Mouse (Mus musculus): ENCODE data around the gene Misp. TPM values are rescaled to one million over a fixed set of nuclear protein-coding genes. Genes with fewer than 3 reads are reported as not detected.

Gene Misp
- total RNA-seq, 2 experiments from 2014 or later, result 0.14 to 0.45 TPM

DNA sequence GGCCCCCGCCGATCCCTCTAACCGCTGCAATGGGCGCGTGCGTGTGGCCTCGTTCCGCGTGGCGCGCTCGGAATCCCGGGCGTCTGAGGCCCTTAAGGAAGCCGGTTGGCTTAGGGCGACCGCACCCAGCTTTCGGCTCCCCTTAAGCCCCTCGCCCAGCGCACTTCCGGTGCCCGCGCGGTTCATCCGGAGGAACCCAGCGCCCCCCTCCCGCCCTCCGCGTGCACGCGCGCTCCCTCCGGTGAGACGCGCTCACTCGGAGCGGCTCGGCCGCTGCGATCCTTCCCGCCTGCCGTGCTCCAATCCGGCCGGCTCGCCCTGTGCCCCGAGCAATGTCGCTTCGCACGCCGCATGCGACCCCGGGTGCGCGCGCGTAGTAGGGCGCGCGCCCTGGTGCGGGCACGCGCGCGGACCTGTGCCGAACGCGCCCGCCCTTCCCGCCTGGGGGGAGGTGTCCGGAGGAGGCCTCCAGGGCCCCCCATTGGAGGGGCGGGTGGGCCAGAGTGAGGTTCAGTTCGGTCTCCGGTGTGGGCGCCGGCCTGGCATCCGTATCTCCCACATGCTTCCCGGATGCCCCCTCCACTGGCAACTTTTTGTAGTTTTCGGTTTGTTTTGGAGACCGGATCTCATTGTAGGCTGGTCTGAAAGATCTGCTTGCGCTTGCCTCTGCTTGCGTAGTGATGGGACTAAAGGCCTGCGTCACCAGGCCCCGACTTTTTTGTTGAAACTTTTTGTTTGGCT is 34.2 kb downstream of the Misp start:
- DNase-seq, result peak; percentile 77

DNA sequence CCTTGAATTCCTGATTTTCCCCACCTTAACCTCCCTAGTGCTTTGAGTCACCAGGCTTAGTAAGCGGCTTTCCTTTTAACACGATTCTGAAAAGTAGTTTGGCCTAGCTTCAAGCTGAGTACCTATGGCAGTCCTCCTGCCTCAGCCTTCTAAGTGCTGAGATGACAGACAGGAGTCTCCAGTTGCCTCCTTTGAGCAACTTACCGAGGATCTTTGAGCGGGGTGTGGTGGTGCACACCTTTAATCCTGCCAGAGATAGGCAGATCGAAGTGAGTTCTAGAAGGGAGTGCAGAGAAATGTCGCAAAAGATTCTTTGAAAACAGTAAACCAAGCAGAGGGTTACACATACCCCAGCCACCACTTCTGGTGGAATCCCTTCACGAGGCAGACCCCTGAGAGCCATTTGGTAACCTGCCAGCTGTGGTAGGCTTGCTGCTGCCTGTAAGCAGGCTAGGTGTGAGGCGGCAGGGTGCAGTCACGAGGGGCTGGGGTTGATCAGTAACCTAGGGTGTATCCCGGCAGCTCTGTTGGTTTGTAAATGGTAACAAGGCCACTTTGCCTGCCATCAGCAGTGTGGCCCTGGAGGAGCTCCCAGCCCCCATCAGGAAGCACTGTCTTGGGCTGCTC is 34.9 kb downstream of the Misp start:
- DNase-seq, result peak; percentile 59

DNA sequence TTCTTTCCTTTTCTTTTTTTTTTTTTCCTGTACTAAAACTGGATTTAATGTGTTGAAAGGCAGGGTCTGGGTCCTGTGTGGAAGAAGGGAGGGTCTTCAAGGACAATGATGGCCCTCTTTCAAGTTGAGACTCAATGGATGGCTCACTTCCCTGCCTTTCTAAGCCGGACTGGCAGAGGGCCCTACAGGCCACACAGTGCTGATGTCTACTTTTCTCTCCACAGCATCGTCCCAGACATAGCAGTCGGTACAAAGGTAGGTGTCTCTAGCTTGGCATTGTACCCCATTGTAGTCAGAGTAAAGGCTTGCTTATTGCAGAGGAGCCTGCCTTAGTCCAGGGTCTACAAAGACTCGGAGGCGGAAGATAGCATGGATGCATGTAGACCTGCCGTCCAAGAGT is 35.5 kb downstream of the Misp start:
- no peak for DNase-seq

DNA sequence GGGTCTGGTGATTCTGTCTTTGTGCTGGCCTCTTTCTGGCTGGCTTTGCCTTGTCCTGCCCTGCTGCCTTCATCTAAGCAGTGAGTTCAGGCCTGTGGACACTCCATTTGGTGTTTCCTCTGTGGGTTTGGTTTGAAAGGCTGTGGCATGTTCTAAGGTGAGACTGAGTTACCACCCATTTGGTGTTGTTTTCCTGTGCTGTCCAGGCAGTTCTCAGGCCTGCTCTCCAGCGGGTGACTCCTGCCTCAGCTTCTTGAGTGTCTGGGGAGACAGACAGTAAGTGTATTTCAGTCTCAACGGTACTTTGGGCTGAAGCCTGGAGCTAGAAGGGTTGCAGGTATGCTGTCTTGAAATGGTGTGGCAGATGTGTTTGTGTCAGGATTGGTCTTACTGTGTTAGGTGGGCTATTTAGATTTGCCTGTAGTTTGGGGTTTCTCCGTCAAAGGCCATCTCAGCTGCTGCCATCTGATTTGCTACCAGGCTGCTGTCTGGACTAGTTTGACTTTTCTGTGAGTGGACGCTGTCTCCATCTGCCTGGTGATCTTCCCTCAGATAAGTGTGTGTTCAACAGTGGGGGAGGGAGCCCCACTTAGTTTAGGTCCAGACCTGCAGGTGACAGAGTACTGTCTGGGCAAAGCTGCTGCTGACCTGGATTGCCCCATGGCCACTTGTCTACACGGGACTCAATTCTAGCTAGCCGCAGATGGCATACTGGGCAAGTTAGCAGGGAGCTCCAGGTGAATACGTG is 36.1 kb downstream of the Misp start:
- DNase-seq, result no peak

DNA sequence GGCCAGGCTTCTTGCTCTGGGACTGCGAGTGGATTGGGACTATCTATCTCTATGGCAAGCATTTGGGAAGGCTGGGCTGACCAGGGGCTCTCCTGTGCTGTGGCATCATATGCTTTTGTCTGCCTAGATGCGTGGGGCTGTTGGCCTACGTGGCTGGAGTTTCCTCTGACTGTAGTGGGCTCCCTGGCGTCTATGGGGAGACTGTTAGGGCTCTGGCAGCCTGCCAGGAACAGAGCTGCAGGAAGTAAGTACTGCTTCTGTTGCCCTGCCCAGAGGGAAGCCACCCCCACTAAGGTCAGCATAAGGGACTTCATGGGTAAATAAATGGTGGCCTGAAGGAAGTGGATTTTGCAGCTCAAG is 36.6 kb downstream of the Misp start:
- DNase-seq, result peak; percentile 82

DNA sequence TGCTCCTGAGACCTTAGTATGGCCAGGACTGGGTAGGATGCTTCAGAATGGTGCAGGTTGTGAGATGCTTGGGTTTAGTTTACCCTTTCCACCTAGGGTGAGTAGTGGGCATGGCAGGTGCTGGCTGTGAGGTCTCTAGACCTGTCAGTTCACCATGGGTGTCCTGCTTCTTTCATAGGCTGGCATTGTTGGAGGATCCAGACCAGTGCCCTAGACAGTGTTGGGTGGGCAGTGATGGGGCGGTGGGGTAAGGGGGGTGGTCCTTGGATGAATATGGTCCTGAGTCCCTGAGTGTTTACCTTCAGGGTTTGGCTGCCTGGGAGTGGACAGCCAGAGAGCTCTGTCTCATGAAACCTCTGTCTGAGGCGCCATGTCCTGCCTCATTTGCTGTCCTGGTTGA is 37.1 kb downstream of the Misp start:
- DNase-seq, result no peak

DNA sequence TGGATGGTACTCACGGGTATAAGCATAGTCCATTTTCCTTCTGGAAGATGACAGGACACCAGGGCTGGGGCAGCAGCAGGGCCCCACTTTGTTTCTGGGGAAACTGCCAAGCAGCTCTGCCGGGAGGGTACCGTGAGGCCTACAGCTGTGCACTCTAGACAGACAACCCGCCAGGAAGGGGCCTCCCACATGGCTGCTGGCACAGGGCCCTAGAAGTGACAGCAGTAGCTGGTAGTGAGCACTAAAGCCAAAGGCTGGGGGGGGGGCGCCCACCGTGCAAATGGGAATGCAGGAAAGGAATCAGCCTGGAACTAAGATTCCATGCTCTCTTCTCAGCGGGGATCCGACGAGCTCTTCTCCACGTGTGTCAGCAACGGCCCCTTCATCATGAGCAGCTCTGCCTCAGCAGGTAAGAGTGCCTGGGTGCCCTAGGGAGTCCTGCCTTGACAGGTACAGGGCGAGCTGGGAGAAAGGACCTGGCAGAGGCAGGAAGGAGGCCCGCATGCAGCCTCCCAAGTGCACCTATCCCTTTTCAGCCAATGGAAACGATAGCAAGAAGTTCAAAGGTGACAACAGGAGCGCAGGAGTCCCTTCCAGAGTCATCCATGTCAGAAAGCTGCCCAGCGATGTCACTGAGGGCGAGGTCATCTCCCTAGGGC is 37.8 kb downstream of the Misp start:
- peak; percentile 90 for DNase-seq

DNA sequence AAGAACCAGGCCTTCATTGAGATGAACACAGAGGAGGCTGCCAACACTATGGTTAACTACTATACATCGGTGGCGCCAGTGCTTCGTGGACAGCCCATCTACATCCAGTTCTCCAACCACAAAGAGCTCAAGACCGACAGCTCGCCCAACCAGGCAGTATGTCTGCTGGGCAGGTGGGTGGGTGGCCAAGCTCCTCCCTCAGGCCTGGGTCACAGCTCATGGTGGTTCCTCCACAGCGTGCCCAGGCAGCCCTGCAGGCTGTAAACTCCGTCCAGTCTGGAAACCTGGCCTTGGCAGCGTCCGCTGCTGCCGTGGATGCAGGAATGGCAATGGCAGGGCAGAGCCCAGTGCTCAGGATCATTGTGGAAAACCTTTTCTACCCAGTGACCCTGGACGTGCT is 38.3 kb downstream of the Misp start:
- DNase-seq, result peak; percentile 50

DNA sequence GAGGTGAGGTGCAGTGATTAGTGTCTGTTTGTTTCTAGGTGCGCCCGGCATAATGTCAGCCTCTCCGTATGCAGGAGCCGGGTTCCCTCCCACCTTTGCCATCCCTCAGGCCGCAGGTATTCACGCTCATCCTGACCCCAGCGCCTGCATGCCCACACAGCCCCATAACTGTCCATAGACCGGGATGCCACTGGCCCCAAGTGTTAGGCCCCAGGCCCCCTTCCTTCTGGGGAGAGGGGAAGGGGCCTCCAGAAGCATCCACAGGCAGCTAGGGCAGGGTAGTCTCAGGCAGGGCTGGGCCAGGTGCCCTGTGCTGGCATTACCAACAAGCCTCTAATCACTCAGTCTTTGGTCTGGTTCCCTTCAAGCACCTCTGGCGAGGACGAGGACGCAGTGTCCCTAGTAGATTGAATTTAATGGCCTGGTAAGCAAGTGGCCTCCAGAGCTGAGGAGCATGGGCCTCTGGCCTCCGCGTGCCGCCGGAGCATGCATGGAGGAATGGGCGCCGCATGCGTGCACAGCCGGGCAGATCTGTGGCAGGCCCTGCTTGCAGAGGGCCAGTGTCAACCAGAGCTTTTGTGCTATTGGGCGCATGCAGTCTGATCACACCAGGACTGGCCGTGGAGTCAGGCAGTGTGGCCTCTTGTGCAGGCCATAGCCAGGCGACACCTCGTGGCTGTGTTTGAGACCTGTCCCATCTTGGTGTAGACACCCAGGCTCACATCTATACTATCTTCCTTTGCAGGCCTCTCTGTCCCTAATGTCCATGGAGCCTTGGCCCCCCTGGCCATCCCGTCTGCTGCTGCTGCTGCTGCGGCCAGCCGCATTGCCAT is 39.5 kb downstream of the Misp start:
- DNase-seq, result no peak

DNA sequence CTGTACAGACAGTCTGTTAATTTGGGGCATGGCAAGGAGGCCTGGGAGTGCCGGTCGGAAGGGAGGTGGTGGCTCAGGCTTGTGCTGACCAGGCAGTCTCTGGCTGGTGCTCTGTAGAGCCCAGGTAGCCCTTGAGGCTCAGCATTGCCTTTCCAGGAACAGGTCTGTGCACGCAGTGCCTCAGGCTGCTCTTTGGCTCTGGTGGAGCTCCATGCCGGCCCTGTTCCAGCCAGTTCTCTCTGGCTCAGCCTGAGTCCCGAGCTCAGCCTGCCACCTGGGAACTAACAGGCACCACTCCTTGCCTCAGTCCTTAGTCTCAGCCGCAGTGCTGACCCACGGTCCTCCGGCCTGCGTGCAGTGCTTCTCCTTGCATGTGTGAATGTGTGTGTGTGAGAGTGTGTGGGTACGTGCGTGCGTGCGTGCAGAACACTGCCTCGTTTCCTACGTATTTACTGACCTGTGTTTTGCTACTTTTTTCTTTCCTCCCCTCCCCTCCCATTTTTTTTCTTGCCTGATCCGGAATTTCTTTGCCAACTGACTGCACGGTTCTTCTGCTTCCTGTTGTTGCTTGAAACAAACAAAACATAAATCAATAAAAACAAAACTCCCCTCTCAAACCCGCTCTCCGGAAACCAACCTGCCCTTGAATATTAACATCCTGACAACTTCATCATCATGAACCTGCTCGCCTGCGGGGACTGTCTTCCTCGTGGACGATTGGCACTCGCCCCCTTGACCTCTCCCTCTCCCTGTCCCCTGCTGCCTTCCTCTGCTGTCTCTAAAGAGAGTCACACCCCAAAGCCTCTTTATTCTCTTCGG is 40.6 kb downstream of the Misp start:
- DNase-seq, result no peak

DNA sequence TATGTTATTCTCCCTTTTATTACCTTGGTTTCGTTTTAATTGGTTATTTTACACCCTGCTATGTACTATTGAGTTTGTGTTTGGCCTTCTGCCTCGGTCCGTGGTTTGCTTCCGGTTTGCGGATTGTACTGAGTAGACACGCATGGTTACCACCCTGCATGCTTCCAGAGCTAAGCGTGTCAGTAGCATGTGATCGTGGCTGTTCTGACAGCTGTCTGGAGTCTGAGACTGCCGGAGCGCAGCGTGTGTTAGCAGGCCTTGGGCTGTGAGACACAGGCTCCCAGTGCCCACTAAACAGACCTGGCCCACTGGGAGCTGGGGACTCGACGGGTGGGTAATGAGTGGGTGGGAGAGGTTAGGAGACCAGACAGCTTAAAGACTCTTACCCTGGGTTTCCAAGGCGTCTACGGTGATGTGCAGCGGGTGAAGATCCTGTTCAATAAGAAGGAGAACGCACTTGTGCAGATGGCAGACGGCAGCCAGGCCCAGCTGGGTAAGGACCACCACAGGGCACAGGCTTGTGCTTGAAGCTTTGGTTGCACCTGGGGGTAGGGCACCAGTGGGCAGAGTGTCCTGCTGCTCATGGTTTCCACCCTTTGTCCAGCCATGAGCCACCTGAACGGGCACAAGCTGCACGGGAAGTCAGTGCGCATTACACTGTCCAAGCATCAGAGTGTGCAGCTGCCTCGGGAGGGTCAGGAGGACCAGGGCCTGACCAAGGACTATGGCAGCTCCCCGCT is 41.4 kb downstream of the Misp start:
- no peak for DNase-seq

DNA sequence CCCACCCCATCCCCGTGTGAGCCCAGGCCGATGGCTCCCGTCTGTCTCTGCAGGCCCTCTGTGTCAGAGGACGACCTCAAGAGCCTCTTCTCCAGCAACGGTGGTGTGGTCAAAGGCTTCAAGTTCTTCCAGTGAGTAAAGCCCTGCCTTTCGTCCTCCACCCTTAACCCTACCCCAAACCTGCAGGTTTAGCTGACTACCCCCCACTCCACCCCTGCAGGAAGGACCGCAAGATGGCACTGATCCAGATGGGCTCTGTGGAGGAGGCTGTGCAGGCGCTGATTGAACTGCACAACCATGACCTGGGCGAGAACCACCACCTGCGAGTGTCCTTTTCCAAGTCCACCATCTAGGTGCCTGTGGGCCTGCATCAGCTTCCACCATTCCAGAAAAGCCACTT is 42.1 kb downstream of the Misp start:
- no peak for DNase-seq

DNA sequence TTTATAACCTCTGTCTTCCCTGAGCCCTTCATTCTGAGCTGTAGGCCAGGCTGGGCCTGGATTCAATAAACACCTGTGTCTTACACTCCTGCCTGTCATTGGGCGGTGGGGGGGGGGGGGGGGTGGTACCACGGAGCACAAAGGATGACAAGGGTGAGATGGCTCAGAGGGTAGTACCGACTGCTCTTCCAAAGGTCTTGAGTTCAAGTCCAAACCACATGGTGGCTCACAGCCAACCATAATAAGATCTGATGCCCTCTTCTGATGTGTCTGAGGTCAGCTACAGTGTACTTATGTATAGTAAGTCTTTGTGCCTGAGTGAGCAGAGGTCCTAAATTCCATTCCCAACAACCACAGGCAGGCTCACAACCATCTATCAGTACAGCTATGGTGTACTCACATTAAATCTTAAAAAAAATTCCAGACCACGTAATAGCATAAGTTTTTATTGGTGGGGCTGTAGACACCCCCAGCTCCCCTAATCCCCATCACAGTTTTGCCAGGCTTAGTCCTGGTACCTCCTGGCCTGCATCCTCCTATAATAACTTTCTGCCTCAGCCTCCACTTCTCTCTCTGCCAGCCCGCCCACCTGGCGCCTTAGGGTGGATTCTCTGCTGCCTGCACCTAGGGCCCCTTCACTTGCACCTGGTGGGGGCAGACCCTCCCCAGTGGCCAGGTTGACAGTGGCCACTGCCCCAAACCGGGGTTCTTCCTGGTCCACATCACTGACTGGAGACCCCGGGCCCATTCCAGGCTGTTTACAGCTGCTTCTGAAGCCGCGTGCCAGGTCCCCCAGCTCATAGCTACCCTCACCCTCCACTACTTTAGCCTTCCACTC is 43.8 kb downstream of the Misp start:
- DNase-seq, result no peak

DNA sequence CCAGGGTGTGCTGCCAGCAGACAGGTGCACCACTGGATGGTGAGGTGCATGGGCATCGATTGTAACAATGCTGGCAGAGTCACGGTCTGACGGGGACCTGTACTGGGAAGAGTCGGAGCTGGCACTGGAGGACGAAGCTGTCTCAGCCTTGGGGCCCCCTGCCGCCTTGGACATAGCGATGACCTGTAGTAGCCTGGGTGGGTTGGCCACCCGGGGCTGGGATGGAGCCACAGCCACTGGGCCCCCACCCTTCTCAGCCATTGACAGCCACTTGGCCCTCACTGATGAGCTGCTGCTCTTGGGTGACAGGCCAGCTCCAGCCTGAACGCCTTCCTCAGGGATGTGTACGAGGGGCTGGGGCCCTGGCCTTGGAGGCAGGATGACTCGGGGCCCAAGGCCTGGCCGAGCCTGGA is 44.4 kb downstream of the Misp start:
- DNase-seq, result no peak

DNA sequence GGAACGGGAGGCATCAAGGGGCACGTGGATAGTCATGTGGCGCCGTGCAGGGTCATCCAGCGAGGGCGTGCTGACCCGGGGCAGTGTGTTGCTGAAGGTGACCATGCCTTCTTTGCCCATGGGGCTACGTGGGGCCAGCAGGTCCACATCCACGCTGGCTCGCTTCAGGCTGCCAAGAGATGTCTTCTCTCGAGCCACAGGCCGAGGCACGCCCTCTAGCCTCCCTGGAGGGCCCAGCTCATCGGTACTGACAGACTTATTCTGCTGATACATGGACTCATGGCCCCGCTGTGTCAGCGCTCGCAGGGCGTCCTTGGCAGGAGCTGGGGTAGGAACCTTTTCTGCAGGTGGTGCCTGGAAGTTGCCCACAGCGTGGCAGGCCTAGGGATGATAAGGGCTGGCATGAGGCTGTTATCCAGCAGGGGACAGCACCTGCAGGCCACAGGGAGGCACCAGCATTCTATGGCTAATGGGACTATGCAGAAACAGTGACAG is 45.1 kb downstream of the Misp start:
- DNase-seq, result peak; percentile 46

DNA sequence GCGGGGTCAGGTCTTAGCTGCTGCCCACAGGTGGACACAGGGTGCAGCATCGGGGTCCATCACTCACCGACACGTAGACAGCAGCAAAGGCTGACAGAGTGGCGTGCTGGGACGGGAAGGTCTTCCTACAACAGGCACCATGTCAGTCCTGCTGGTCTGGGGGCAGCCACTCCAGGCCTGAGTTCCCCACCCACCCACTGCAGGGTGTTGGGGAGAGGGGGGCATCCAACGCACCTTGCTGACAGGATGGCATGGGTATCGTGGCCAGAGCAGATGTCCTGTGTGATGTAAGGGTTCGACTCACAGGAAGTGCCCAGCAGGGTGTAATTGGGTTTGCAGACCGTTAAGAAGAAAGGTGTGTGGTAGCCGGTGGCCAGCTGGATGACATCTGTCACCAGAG is 45.8 kb downstream of the Misp start:
- DNase-seq, result no peak

DNA sequence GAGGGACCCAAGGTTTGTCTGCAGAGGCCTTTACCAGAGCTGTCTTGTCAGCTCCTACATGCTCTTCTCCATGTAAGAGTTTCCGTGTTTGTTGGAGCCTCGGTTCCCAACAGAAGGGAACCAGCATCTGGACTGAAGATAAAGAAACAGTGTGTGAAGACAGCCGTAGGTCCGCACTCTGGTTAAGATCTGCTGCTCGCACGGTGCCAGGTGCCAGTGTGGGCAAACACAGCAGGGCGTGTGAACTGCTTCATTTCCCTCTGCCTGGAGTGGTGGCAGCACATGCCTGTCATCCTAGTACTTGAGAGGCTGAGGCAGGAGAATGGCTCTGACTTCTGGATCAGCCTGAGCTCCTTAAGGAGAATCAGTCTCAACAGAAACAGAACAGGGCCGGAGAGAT is 51.1 kb downstream of the Misp start:
- DNase-seq, result no peak

DNA sequence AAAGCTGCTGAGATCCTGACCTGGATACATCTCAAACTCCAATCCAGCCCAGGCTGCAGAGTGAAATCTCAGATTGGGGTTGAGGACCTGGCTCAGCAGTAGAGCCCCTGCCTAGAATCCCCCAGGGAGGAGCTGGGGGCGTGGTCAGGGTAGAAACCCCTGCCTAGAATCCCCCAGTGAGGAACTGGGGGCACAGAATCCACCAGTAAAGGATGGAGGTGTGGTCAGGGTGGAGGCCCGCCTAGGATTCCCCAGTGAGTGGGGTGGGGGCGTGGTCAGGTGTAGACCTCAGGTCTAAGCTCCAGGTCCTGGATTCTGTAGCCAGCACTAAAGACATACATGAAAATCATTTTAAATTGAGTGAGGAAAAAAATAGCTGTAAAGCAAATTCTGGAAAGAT is 52.1 kb downstream of the Misp start:
- no peak for DNase-seq

DNA sequence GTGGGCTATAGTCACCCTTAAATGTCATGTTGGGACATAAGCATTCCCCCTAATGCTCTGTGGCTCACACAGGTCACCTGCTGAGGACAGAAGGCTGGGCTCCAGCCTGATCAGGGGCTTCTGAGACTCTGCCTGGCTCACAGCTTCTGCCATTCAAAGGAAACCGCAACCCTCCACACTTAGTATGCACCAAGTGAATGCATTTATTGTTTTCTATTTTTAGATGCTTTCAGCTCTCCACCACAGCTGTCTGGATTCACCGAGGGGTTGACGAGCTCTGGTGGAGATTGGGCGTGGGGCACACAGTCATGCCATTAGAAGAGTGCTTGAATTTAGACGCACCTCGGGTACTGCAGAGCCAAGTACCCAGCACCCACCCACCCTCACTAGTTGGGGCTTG is 52.5 kb downstream of the Misp start:
- no peak for DNase-seq

Measured in heart, postnatal 4 days (tissue).